Mouse (Mus musculus): Measurements from ENCODE around the gene Trpm8. TPM values are rescaled to one million over a fixed set of nuclear protein-coding genes. Genes with fewer than 3 reads are reported as not detected.
A peak's percentile ranks its signal among the peaks of the same experiment; 100 is the strongest.

The Trpm8 gene
- polyA plus RNA-seq, 1 experiment from 2014 or later = not detected

DNA sequence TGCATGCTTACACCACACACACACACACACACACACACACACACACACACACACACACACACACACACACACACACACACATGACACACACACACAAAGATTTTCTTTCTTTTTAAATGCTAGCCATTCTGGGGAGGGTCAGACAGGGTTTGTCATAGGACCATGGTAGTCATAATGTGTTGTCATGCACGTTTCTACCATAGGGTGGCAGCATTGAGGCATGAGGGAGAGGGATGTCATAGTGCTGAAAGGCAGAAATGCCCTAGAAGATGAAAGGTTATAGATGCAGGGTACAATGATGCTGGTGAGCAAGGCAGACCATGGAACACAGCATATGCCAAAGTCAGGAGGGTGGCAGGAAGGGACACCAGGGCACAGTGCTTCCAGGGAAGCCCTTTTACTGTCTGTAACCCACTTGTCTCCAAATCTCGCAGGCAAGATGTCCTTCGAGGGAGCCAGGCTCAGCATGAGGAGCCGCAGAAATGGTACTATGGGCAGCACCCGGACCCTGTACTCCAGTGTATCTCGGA, 41.1 kb downstream of the Trpm8 start:
- DNase-seq (ENCODE audit: low spot score) = peak; percentile 83
- 76% methylated on average over 6 of the region's 6 CpGs for WGBS
- Histone ChIP-seq H3K4me3 (ENCODE audit: low read depth, low read length) (no peak overlapping the region), H3K36me3 (ENCODE audit: control insufficient read depth, insufficient read depth, low read length) (no peaks in the 10 kb centered on the region), H3K9ac (ENCODE audit: low read depth, low read length) (no peak overlapping the region), H3K4me1 (replicated peaks; ENCODE audit: control insufficient read depth, insufficient read depth, low read length) (no peaks in the 10 kb centered on the region), H3K4me2 (replicated peaks; ENCODE audit: low read depth, low read length) (no peak overlapping the region), H3K9me3 (ENCODE audit: control insufficient read depth, low read length) (no peaks in the 10 kb centered on the region), H3K27ac (ENCODE audit: low read depth, low read length) (no peak overlapping the region), H3K27me3 (ENCODE audit: control insufficient read depth, insufficient read depth, low read length) (no peaks in the 10 kb centered on the region)
- ATAC-seq (ENCODE audit: low FRiP score) = no peak

DNA sequence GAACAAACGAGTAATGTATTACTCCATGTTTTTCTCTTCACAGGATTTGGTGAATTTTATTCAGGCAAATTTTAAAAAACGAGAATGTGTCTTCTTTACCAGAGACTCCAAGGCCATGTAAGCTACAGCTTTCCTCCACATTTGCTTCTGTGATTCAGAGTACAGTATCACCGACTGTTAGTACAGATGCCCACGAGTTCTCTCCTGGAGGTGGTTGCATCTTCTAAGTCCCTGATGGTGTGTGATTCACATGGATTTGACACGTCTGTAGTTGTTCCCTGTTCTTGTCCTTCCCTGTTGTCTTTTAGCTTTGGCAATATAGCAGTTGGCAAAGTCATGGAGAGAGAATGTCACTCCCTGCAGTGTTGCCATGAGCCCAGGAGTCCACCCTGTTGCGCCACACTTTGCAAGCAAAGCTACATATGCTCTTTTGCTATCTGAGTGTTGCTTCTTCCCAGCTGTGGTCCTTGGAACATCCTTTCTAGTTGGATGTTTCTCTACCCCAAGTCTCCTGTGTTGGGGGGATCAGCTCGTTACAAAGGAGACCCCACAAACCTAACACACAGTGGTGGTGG, 43.4 kb downstream of the Trpm8 start:
- Histone ChIP-seq H3K4me2 (replicated peaks; ENCODE audit: low read depth, low read length) (no peak overlapping the region), H3K4me1 (replicated peaks; ENCODE audit: control insufficient read depth, insufficient read depth, low read length) (no peaks in the 10 kb centered on the region), H3K27me3 (ENCODE audit: control insufficient read depth, insufficient read depth, low read length) (no peaks in the 10 kb centered on the region), H3K9ac (ENCODE audit: low read depth, low read length) (no peak overlapping the region), H3K4me3 (ENCODE audit: low read depth, low read length) (no peak overlapping the region), H3K27ac (ENCODE audit: low read depth, low read length) (no peak overlapping the region), H3K36me3 (ENCODE audit: control insufficient read depth, insufficient read depth, low read length) (no peaks in the 10 kb centered on the region), H3K9me3 (ENCODE audit: control insufficient read depth, low read length) (no peaks in the 10 kb centered on the region)
- DNase-seq (ENCODE audit: low spot score) = no peak
- WGBS = 79% methylated on average over 7 of the region's 7 CpGs
- ATAC-seq (ENCODE audit: low FRiP score) = no peak

DNA sequence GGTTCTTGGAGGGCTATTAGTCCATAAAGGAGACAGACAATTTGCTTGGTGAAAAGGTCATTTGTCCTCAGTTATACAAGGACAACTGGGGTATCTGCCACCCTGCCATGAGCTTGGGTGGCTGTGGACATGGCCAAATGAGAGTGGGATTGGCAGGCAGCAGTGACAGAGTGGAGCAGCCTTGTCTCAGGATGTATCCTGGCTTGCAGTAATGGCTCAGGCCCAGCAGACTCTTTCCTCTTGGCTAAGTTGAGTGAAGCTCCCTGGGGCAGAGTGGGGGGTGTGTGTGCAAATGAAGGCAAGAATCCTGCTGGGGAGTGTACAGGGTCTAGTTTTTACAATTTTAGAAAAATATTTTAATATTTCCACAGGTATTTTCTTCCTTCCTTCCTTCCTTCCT, 44.7 kb downstream of the Trpm8 start:
- Histone ChIP-seq H3K4me1 (replicated peaks; ENCODE audit: control insufficient read depth, insufficient read depth, low read length) (no peaks in the 10 kb centered on the region), H3K36me3 (ENCODE audit: control insufficient read depth, insufficient read depth, low read length) (no peaks in the 10 kb centered on the region), H3K27ac (ENCODE audit: low read depth, low read length) (no peak overlapping the region), H3K4me3 (ENCODE audit: low read depth, low read length) (no peak overlapping the region), H3K9me3 (ENCODE audit: control insufficient read depth, low read length) (no peaks in the 10 kb centered on the region), H3K9ac (ENCODE audit: low read depth, low read length) (no peak overlapping the region), H3K27me3 (ENCODE audit: control insufficient read depth, insufficient read depth, low read length) (no peaks in the 10 kb centered on the region), H3K4me2 (replicated peaks; ENCODE audit: low read depth, low read length) (no peak overlapping the region)
- ATAC-seq (ENCODE audit: low FRiP score) (no peak), DNase-seq (ENCODE audit: low spot score) (no peak)

- no peak overlapping the region for H3K27ac ChIP-seq (ENCODE audit: low read depth, low read length)
- H3K4me2 ChIP-seq (replicated peaks; ENCODE audit: low read depth, low read length) = no peak overlapping the region
- H3K36me3 ChIP-seq (ENCODE audit: control insufficient read depth, insufficient read depth, low read length) = no peaks in the 10 kb centered on the region
- H3K9me3 ChIP-seq (ENCODE audit: control insufficient read depth, low read length) = no peaks in the 10 kb centered on the region
- no peak overlapping the region for H3K9ac ChIP-seq (ENCODE audit: low read depth, low read length)
- 77% methylated on average over 3 of the region's 3 CpGs for WGBS
- DNase-seq (ENCODE audit: low spot score) (no peak), ATAC-seq (ENCODE audit: low FRiP score) (no peak)
- no peaks in the 10 kb centered on the region for H3K4me1 ChIP-seq (replicated peaks; ENCODE audit: control insufficient read depth, insufficient read depth, low read length)
- H3K27me3 ChIP-seq (ENCODE audit: control insufficient read depth, insufficient read depth, low read length) = no peaks in the 10 kb centered on the region
- no peak overlapping the region for H3K4me3 ChIP-seq (ENCODE audit: low read depth, low read length)
Observed at GRCm38 (mm10) chr1:88323101-88323500, 45.6 kb downstream of the Trpm8 start.

GRCm38 (mm10) chr1:88339481-88339880, 62.0 kb downstream of the Trpm8 start:
- WGBS = 82% methylated on average over 9 of the region's 9 CpGs
- Histone ChIP-seq H3K27ac (ENCODE audit: low read depth, low read length) (no peak overlapping the region), H3K36me3 (ENCODE audit: control insufficient read depth, insufficient read depth, low read length) (no peaks in the 10 kb centered on the region), H3K4me3 (ENCODE audit: low read depth, low read length) (no peak overlapping the region), H3K4me2 (replicated peaks; ENCODE audit: low read depth, low read length) (no peak overlapping the region), H3K27me3 (ENCODE audit: control insufficient read depth, insufficient read depth, low read length) (no peaks in the 10 kb centered on the region), H3K4me1 (replicated peaks; ENCODE audit: control insufficient read depth, insufficient read depth, low read length) (no peaks in the 10 kb centered on the region), H3K9me3 (ENCODE audit: control insufficient read depth, low read length) (no peaks in the 10 kb centered on the region), H3K9ac (ENCODE audit: low read depth, low read length) (no peak overlapping the region)
- DNase-seq (ENCODE audit: low spot score) (no peak), ATAC-seq (ENCODE audit: low FRiP score) (no peak)

DNA sequence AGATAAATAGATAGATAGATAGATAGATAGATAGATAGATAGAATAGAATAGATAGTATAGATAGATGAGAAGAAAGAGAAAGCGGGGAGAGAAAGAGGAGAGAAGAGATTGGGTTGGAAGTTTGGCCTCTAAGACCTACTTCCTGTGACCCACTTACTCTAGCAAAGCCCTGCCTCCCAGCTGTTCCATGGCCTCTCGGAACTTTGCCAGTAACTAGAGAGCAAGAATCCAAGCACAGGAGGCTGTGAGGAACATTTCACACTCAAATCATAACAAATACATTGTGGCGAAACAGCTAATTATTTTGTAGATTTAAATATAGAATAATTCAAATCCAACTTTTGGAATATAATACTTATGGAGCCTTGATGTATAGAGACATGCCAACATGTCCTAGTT, 65.2 kb downstream of the Trpm8 start:
- H3K9me3 ChIP-seq (ENCODE audit: control insufficient read depth, low read length) = no peaks in the 10 kb centered on the region
- WGBS = 91% methylated on average over 3 of the region's 3 CpGs
- no peaks in the 10 kb centered on the region for H3K36me3 ChIP-seq (ENCODE audit: control insufficient read depth, insufficient read depth, low read length)
- H3K27ac ChIP-seq (ENCODE audit: low read depth, low read length) = no peak overlapping the region
- DNase-seq (ENCODE audit: low spot score) (no peak), ATAC-seq (ENCODE audit: low FRiP score) (no peak)
- no peak overlapping the region for H3K9ac ChIP-seq (ENCODE audit: low read depth, low read length)
- H3K4me3 ChIP-seq (ENCODE audit: low read depth, low read length) = no peak overlapping the region
- H3K4me2 ChIP-seq (replicated peaks; ENCODE audit: low read depth, low read length) = no peak overlapping the region
- H3K27me3 ChIP-seq (ENCODE audit: control insufficient read depth, insufficient read depth, low read length) = no peaks in the 10 kb centered on the region
- H3K4me1 ChIP-seq (replicated peaks; ENCODE audit: control insufficient read depth, insufficient read depth, low read length) = no peaks in the 10 kb centered on the region

- no peaks in the 10 kb centered on the region for H3K9me3 ChIP-seq (ENCODE audit: control insufficient read depth, low read length)
- no peak for DNase-seq (ENCODE audit: low spot score)
- 30% methylated on average over 3 of the region's 3 CpGs for WGBS
- H3K27me3 ChIP-seq (ENCODE audit: control insufficient read depth, insufficient read depth, low read length) = no peaks in the 10 kb centered on the region
- no peak overlapping the region for H3K4me2 ChIP-seq (replicated peaks; ENCODE audit: low read depth, low read length)
- H3K4me1 ChIP-seq (replicated peaks; ENCODE audit: control insufficient read depth, insufficient read depth, low read length) = no peaks in the 10 kb centered on the region
- H3K36me3 ChIP-seq (ENCODE audit: control insufficient read depth, insufficient read depth, low read length) = no peaks in the 10 kb centered on the region
- H3K9ac ChIP-seq (ENCODE audit: low read depth, low read length) = no peak overlapping the region
- ATAC-seq (ENCODE audit: low FRiP score) = no peak
- H3K4me3 ChIP-seq (ENCODE audit: low read depth, low read length) = no peak overlapping the region
- no peak overlapping the region for H3K27ac ChIP-seq (ENCODE audit: low read depth, low read length)
Observed at GRCm38 (mm10) chr1:88345580-88345979, 68.1 kb downstream of the Trpm8 start.

DNA sequence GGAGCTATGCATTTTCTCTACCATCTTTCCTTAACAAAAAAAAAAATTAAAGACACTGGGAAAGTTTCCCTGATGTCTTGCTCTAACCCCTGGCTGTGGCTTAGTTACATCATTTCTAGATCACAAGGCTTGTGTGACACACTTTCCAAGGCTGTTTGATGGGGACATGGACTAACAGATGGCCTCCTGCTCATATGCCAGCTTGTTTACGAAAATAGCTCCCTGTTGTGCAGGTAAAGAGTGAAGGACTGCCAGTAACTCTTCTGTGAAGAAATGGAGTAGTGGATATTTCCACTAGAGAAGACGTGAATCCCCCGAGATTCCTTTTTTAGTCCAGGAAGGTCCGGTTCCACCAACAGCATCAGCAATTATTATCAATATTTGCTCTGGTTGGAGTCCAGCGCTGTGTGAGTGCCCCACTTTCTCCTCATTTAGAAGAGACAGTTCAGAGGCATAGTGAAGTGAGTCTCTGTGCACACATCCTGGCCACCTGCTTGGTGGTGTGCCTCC, 71.1 kb downstream of the Trpm8 start:
- ATAC-seq (ENCODE audit: low FRiP score) (no peak), DNase-seq (ENCODE audit: low spot score) (no peak)
- H3K4me2 ChIP-seq (replicated peaks; ENCODE audit: low read depth, low read length) = no peak overlapping the region
- 88% methylated on average over 5 of the region's 5 CpGs for WGBS
- no peak overlapping the region for H3K27ac ChIP-seq (ENCODE audit: low read depth, low read length)
- no peak overlapping the region for H3K9ac ChIP-seq (ENCODE audit: low read depth, low read length)
- H3K4me1 ChIP-seq (replicated peaks; ENCODE audit: control insufficient read depth, insufficient read depth, low read length) = no peaks in the 10 kb centered on the region; the same call in 1 of the 2 replicates
- H3K4me3 ChIP-seq (ENCODE audit: low read depth, low read length) = no peak overlapping the region
- H3K36me3 ChIP-seq (ENCODE audit: control insufficient read depth, insufficient read depth, low read length) = no peaks in the 10 kb centered on the region
- no peaks in the 10 kb centered on the region for H3K9me3 ChIP-seq (ENCODE audit: control insufficient read depth, low read length)
- no peaks in the 10 kb centered on the region for H3K27me3 ChIP-seq (ENCODE audit: control insufficient read depth, insufficient read depth, low read length)

- 93% methylated on average over 9 of the region's 9 CpGs for WGBS
Observed at GRCm38 (mm10) chr1:88350761-88351160, 73.3 kb downstream of the Trpm8 start.

More at GRCm38 (mm10) chr1:88350761-88351160, 73.3 kb downstream of the Trpm8 start:
- Histone ChIP-seq H3K9ac (ENCODE audit: low read depth, low read length) (no peak overlapping the region), H3K4me3 (ENCODE audit: low read depth, low read length) (no peak overlapping the region), H3K27me3 (ENCODE audit: control insufficient read depth, insufficient read depth, low read length) (no peaks in the 10 kb centered on the region), H3K9me3 (ENCODE audit: control insufficient read depth, low read length) (no peaks in the 10 kb centered on the region), H3K27ac (ENCODE audit: low read depth, low read length) (no peak overlapping the region), H3K4me2 (replicated peaks; ENCODE audit: low read depth, low read length) (no peak overlapping the region), H3K4me1 (replicated peaks; ENCODE audit: control insufficient read depth, insufficient read depth, low read length) (no peaks in the 10 kb centered on the region; the same call in 1 of the 2 replicates), H3K36me3 (ENCODE audit: control insufficient read depth, insufficient read depth, low read length) (no peaks in the 10 kb centered on the region)
- DNase-seq (ENCODE audit: low spot score) (no peak), ATAC-seq (ENCODE audit: low FRiP score) (no peak)
